Mouse (Mus musculus): ENCODE data around the gene Gm29797.

GRCm38 (mm10) chr2:181618761-181619495 lies 37.9 kb upstream of the Gm29797 start:
- TF ChIP-seq CTCF (IDR thresholded peaks at IDR 0.05; ENCODE audit: insufficient read depth, low read depth, low read length), result no peak
- no peak for TF ChIP-seq POLR2A (IDR thresholded peaks at IDR 0.05; ENCODE audit: insufficient read depth, low read depth, low read length)
